Mouse (Mus musculus) kidney, postnatal 0 days (tissue): Measurements from ENCODE around the gene Lfng. TPM values are rescaled to one million over a fixed set of nuclear protein-coding genes. Genes with fewer than 3 reads are reported as not detected.
A peak's percentile ranks its signal among the peaks of the same experiment; 100 is the strongest.

Experiments
- ATAC-seq: fragments of 200-750 bp; cut with Nextera tagmentation; replicated peaks from 2 replicates; pipeline ENCODE4 v1.8.0; 2017; ENCODE audit warnings: low read depth, moderate number of reproducible peaks, moderate TSS enrichment, moderate library complexity; ENCODE audit not compliant: low FRiP score
- DNase-seq: peaks from one replicate; pipeline ENCODE4 v3.0.0-alpha.2; 2016; ENCODE audit warnings: low spot score
- H3K27ac ChIP-seq: fragments of 300-500 bp; sonication (generic); 2 replicates; pipeline ENCODE4 v1.5.1; 2014; ENCODE audit warnings: mild to moderate bottlenecking
- H3K27me3 ChIP-seq: fragments of 300-500 bp; sonication (generic); 2 replicates; pipeline ENCODE4 v1.6.1; 2014; ENCODE audit warnings: low read length, mixed read lengths; ENCODE audit not compliant: insufficient read depth
- H3K36me3 ChIP-seq: fragments of 300-500 bp; sonication (generic); 2 replicates; pipeline ENCODE4 v1.6.1; 2014; ENCODE audit warnings: low read length, mixed read lengths; ENCODE audit not compliant: insufficient read depth
- H3K4me1 ChIP-seq: fragments of 300-500 bp; sonication (generic); replicated peaks from 2 replicates; pipeline ENCODE4 v1.6.1; 2014; ENCODE audit warnings: antibody characterized with exemption, low read length, mixed read lengths; ENCODE audit not compliant: insufficient read depth
- H3K4me2 ChIP-seq: fragments of 300-500 bp; sonication (generic); 2 replicates; pipeline ENCODE4 v1.6.1; 2014; ENCODE audit warnings: mild to moderate bottlenecking, low read length, moderate library complexity, mixed read lengths
- H3K4me3 ChIP-seq: fragments of 300-500 bp; sonication (generic); replicated peaks from 2 replicates; pipeline ENCODE4 v1.5.1; 2014; ENCODE audit warnings: low read depth, low read length
- H3K9ac ChIP-seq: fragments of 300-500 bp; sonication (generic); 2 replicates; pipeline ENCODE4 v1.6.1; 2014; ENCODE audit warnings: low read depth, low read length
- H3K9me3 ChIP-seq: fragments of 300-500 bp; sonication (generic); replicated peaks from 2 replicates; pipeline ENCODE4 v1.6.1; 2016; ENCODE audit warnings: low read length, inconsistent platforms, mixed read lengths
- CTCF ChIP-seq: IDR thresholded peaks from 2 replicates; pipeline ENCODE4 v1.5.1; 2016; ENCODE audit warnings: antibody characterized with exemption, low read depth, mild to moderate bottlenecking, moderate library complexity
- WGBS: fragments of 180-500 bp; shearing (Covaris S2); extraction: QIAGEN DNeasy Blood & Tissue Kit; methylation state at CpG from one replicate; pipeline ENCODE4 v1.1.7; 2014; 5-methylcytosine and 5-hydroxymethylcytosine counted together
- polyA plus RNA-seq: library from polyadenylated mRNA; unstranded; fragments of >200 nt; fragmentation: Nextera tagmentation; extraction: Ambion mirVana; gene quantifications from 2 replicates; pipeline ENCODE4 v1.2.1, GENCODE M21; 2015

Lfng gene
- polyA plus RNA-seq, 1 experiment from 2014 or later, result 28.8 TPM

DNA sequence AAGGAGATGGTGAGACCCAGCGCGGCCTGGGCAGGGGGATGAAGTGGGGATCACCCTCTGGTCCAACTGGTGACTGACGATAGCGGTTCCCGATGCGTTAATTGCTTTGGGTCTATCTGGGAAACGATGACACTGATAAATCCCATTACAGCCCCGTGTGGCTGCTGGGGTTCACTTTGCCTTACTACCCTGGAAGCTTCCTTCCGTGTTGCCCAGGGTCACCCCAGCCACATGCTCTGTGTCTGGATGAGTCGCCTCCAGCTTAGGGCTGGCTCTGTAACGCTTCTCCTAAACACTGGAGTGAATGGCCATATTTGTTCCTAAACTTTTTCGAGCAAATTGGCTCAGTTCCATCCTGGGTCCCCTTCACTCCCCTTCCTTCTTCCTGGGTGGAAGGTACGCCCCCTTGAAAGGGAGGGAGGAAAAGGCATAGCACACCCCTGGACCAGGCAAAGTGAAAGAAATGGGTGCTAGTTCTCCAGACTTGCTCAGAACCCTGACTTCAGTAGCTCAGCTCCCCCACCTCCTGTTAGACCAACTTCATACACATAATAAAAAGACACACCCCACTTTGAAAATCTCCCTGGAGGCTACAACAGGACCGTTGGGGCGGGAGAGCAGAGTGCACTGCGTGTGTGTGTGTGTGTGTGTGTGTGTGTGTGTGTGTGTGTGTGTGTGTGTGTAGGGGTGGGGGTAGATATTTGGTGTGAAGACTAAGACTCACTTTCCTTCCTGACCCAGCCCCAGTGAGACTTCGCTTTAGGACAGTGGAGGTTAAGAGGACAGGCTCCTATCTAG, 915 bp downstream of the Lfng start:
- DNase-seq (peak; percentile 57), ATAC-seq (no peak)
- Histone ChIP-seq H3K36me3 (peaks cover 6% of the 10 kb centered on the region), H3K9me3 (no peaks in the 10 kb centered on the region), H3K27me3 (no peaks in the 10 kb centered on the region), H3K9ac (peak overlapping the region; percentile 71), H3K4me3 (peak overlapping the region; percentile 62), H3K4me2 (peak overlapping the region; percentile 81), H3K27ac (peak overlapping the region; percentile 77), H3K4me1 (peaks cover 60% of the 10 kb centered on the region)
- no peak for TF ChIP-seq CTCF
- under 1% methylated on average over 17 of the region's 17 CpGs for WGBS

DNA sequence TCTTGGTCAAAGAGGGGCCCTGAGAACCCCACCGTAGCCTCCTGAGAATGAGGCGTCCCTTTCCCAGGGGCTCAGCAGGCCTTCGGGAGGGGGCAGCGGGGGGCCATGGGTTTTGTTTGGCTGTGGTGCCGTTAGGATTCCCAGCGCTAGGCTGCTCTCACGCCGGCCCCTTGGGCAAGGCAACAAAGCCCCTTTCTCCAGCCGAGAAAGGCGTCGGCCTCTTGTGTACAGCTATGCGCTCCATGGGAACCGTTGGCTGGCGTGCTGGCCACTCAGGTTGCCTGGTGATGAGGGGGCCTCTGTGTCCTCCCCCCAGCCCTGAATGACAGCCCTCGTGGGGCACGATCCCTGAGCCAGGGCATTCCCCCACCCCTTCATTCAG, 1.5 kb downstream of the Lfng start:
- peak overlapping the region; percentile 77 for H3K27ac ChIP-seq
- H3K9me3 ChIP-seq, result no peaks in the 10 kb centered on the region
- 4% methylated on average over 16 of the region's 16 CpGs for WGBS
- peaks cover 60% of the 10 kb centered on the region for H3K4me1 ChIP-seq
- peak overlapping the region; percentile 81 for H3K4me2 ChIP-seq
- H3K4me3 ChIP-seq, result peak overlapping the region; percentile 62
- ATAC-seq, result no peak
- H3K9ac ChIP-seq, result peak overlapping the region; percentile 71
- H3K27me3 ChIP-seq, result no peaks in the 10 kb centered on the region
- peaks cover 12% of the 10 kb centered on the region for H3K36me3 ChIP-seq
- peak; percentile 36 for DNase-seq
- TF ChIP-seq CTCF, result no peak

- Histone ChIP-seq H3K9ac (peak overlapping the region; percentile 71), H3K27ac (peak overlapping the region; percentile 77), H3K4me1 (peaks cover 55% of the 10 kb centered on the region), H3K4me3 (peak overlapping the region; percentile 62), H3K27me3 (no peaks in the 10 kb centered on the region), H3K9me3 (no peaks in the 10 kb centered on the region), H3K4me2 (peak overlapping the region; percentile 81), H3K36me3 (peaks cover 22% of the 10 kb centered on the region)
- ATAC-seq (no peak), DNase-seq (peak; percentile 53)
- 11% methylated on average over 13 of the region's 13 CpGs for WGBS
- TF ChIP-seq CTCF, result no peak
These were observed 2.6 kb downstream of the Lfng start for GRCm38 (mm10) chr5:140609511-140610272.

- no peaks in the 10 kb centered on the region for H3K9me3 ChIP-seq
- DNase-seq (peak; percentile 84), ATAC-seq (0 out of 2 replicates have a peak, but pooled peaks have one; percentile 9)
- WGBS, result 2% methylated on average over 30 of the region's 30 CpGs
- peak overlapping the region; percentile 81 for H3K4me2 ChIP-seq
- peak overlapping the region; percentile 49 for H3K9ac ChIP-seq
- H3K27me3 ChIP-seq, result no peaks in the 10 kb centered on the region
- H3K36me3 ChIP-seq, result peaks cover 23% of the 10 kb centered on the region
- peak overlapping the region; percentile 77 for H3K27ac ChIP-seq
- peaks cover 50% of the 10 kb centered on the region for H3K4me1 ChIP-seq
- no peak for TF ChIP-seq CTCF
- peak overlapping the region; percentile 30 for H3K4me3 ChIP-seq
These were observed 3.3 kb downstream of the Lfng start for GRCm38 (mm10) chr5:140610273-140611011.

GRCm38 (mm10) chr5:140611021-140611583, 4.0 kb downstream of the Lfng start:
- peak; percentile 22; the same call in 1 of the 2 replicates for ATAC-seq
- no peak for TF ChIP-seq CTCF
- Histone ChIP-seq H3K27ac (peak overlapping the region; percentile 77), H3K4me1 (peaks cover 49% of the 10 kb centered on the region), H3K9ac (peak overlapping the region; percentile 49), H3K36me3 (peaks cover 23% of the 10 kb centered on the region), H3K4me2 (peak overlapping the region; percentile 81), H3K4me3 (peak overlapping the region; percentile 30), H3K9me3 (no peaks in the 10 kb centered on the region), H3K27me3 (no peaks in the 10 kb centered on the region)
- DNase-seq, result peak; percentile 77
- 11% methylated on average over 21 of the region's 21 CpGs for WGBS
